Mouse (Mus musculus): ENCODE results near the gene Cd244a. TPM values are rescaled to one million over a fixed set of nuclear protein-coding genes. Genes with fewer than 3 reads are reported as not detected.

Gene Cd244a
- total and polyA plus RNA-seq, 3 experiments = not detected

- no peak for TF ChIP-seq E2F4 (IDR thresholded peaks at IDR 0.05; ENCODE audit: borderline replicate concordance, low read depth, low read length)
- peak; percentile 67 for TF ChIP-seq MAX (IDR thresholded peaks at IDR 0.05; ENCODE audit: low read length)
- peak; percentile 50; the same call in 1 of the 2 replicates for TF ChIP-seq MAZ (IDR thresholded peaks at IDR 0.05; ENCODE audit: low read depth, low read length)
- peak; percentile 85 for TF ChIP-seq TAL1 (IDR thresholded peaks at IDR 0.05; ENCODE audit: low read length)
- TF ChIP-seq CHD1 (IDR thresholded peaks at IDR 0.05; ENCODE audit: low read depth, low read length) = no peak
- TF ChIP-seq TCF12 (IDR thresholded peaks at IDR 0.05; ENCODE audit: low read depth, low read length) = peak; percentile 90
- no peak for TF ChIP-seq BHLHE40 (IDR thresholded peaks at IDR 0.05; ENCODE audit: borderline replicate concordance, low read depth, low read length)
- TF ChIP-seq ETS1 (IDR thresholded peaks at IDR 0.05; ENCODE audit: low read depth, low read length) = peak; percentile 89
- no peak for TF ChIP-seq USF1 (IDR thresholded peaks at IDR 0.05; ENCODE audit: low read depth, low read length)
- TF ChIP-seq USF2 (IDR thresholded peaks at IDR 0.05; ENCODE audit: borderline replicate concordance in 1 of 2, insufficient read depth in 1 of 2, low read depth in 1 of 2, low read length in 2 of 2) = no peak
- no peak for TF ChIP-seq RAD21 (IDR thresholded peaks at IDR 0.05; ENCODE audit: low read depth, low read length)
- TF ChIP-seq MAFK (IDR thresholded peaks at IDR 0.05; ENCODE audit: borderline replicate concordance, low read depth, low read length) = peak; percentile 16; the same call in 1 of the 2 replicates
- TF ChIP-seq JUND (IDR thresholded peaks at IDR 0.05; ENCODE audit: low read depth, low read length) = no peak
- no peak for TF ChIP-seq ZC3H11A (IDR thresholded peaks at IDR 0.05; ENCODE audit: low read depth, low read length)
- TF ChIP-seq HCFC1 (IDR thresholded peaks at IDR 0.05; ENCODE audit: low read depth, low read length) = 0 out of 2 replicates have a peak, but pooled peaks have one; percentile 39
- TF ChIP-seq ZMIZ1 (IDR thresholded peaks at IDR 0.05; ENCODE audit: low read depth, low read length) = no peak
- TF ChIP-seq KAT2A (conservative IDR thresholded peaks at IDR 0.05; ENCODE audit: low read depth, low read length) = no peak
Observed at GRCm38 (mm10) chr1:171643612-171644011, 84.6 kb downstream of the Cd244a start (continued).

GRCm38 (mm10) chr1:171646429-171646940 is 87.5 kb downstream of the Cd244a start:
- Histone ChIP-seq H3K4me3 (ENCODE audit: control insufficient read depth in 1 of 2, insufficient read depth in 1 of 2, low read depth in 2 of 2, low read length in 2 of 2) (no peak overlapping the region), H3K27ac (ENCODE audit: control insufficient read depth, low read depth, low read length) (no peak overlapping the region)

More at GRCm38 (mm10) chr1:171646429-171646940, 87.5 kb downstream of the Cd244a start:
- Histone ChIP-seq H3K9ac (ENCODE audit: control insufficient read depth, low read depth, low read length, poor library complexity, severe bottlenecking) (no peak overlapping the region), H3K36me3 (ENCODE audit: control insufficient read depth in 1 of 2, insufficient read depth in 2 of 2, low read length in 2 of 2) (peaks cover 0 to 8% of the 10 kb centered on the region in 2 experiments; a peak in 2 of 4 replicates), H3K4me1 (ENCODE audit: control insufficient read depth in 1 of 2, insufficient read depth in 2 of 2, low read length in 2 of 2) (peaks cover 4 to 7% of the 10 kb centered on the region in 2 experiments; a peak in 3 of 4 replicates), H3K9me3 (replicated peaks; ENCODE audit: insufficient read depth, low read length) (no peaks in the 10 kb centered on the region), H3K27me3 (ENCODE audit: control insufficient read depth in 1 of 2, insufficient read depth in 2 of 2, low read length in 2 of 2) (no peaks in the 10 kb centered on the region), H3K79me2 (ENCODE audit: control insufficient read depth, insufficient read depth, low read length, poor library complexity) (no peaks in the 10 kb centered on the region)
- no peak for TF ChIP-seq EP300 (IDR thresholded peaks at IDR 0.05; ENCODE audit: low read depth in 1 of 2, low read length in 2 of 2)
- TF ChIP-seq NELFE (IDR thresholded peaks at IDR 0.05; ENCODE audit: low read depth, low read length) = no peak
- no peak for TF ChIP-seq ZNF384 (IDR thresholded peaks at IDR 0.05; ENCODE audit: low read depth, low read length)
- no peak for TF ChIP-seq GATA1 (IDR thresholded peaks at IDR 0.05; ENCODE audit: low read depth, low read length)
- TF ChIP-seq MAFK (IDR thresholded peaks at IDR 0.05; ENCODE audit: borderline replicate concordance, low read depth, low read length) = no peak
- no peak for TF ChIP-seq MYB (IDR thresholded peaks at IDR 0.05; ENCODE audit: low read depth, low read length)
- no peak for DNase-seq (ENCODE audit: low read depth, low spot score)
